Mouse (Mus musculus) embryonic facial prominence, embryonic 12.5 days (tissue): Measurements from ENCODE around the gene Syn2. TPM values are rescaled to one million over a fixed set of nuclear protein-coding genes. Genes with fewer than 3 reads are reported as not detected.

Source experiments
- ATAC-seq: fragments of 200-750 bp; cut with Nextera tagmentation; 2 replicates; pipeline ENCODE4 v1.8.0; 2017; ENCODE audit not compliant: insufficient number of reproducible peaks, insufficient read depth, low FRiP score, low TSS enrichment
- H3K27ac ChIP-seq: fragments of 300-500 bp; sonication (generic); 2 replicates; pipeline ENCODE4 v1.5.1; 2016; ENCODE audit warnings: mild to moderate bottlenecking
- H3K27me3 ChIP-seq: fragments of 300-500 bp; sonication (generic); 2 replicates; pipeline ENCODE4 v1.6.1; 2016; ENCODE audit warnings: mild to moderate bottlenecking, moderate library complexity
- H3K36me3 ChIP-seq: fragments of 300-500 bp; sonication (generic); 2 replicates; pipeline ENCODE4 v1.6.1; 2016; ENCODE audit warnings: mild to moderate bottlenecking
- H3K4me1 ChIP-seq: fragments of 300-500 bp; sonication (generic); 2 replicates; pipeline ENCODE4 v1.6.1; 2016
- H3K4me2 ChIP-seq: fragments of 300-500 bp; sonication (generic); replicated peaks from 2 replicates; pipeline ENCODE4 v1.6.1; 2016; ENCODE audit warnings: mild to moderate bottlenecking, moderate library complexity
- H3K4me3 ChIP-seq: fragments of 300-500 bp; sonication (generic); 2 replicates; pipeline ENCODE4 v1.5.1; 2016; ENCODE audit warnings: mild to moderate bottlenecking
- H3K9ac ChIP-seq: fragments of 300-500 bp; sonication (generic); 2 replicates; pipeline ENCODE4 v1.6.1; 2016; ENCODE audit warnings: mild to moderate bottlenecking, moderate library complexity
- H3K9me3 ChIP-seq: fragments of 300-500 bp; sonication (generic); 2 replicates; pipeline ENCODE4 v1.6.1; 2016; ENCODE audit warnings: mild to moderate bottlenecking, moderate library complexity
- WGBS: fragments of 180-500 bp; shearing (Covaris S2); methylation state at CpG from one replicate; pipeline ENCODE4 v1.1.7; 2016; 5-methylcytosine and 5-hydroxymethylcytosine counted together
- polyA plus RNA-seq: library from polyadenylated mRNA; unstranded; fragments of >200 nt; fragmentation: Nextera tagmentation; extraction: Ambion mirVana; gene quantifications from 2 replicates; pipeline ENCODE4 v1.2.1, GENCODE M21; 2016

The Syn2 gene
- polyA plus RNA-seq, 1 experiment from 2014 or later, result 5.6 TPM

DNA sequence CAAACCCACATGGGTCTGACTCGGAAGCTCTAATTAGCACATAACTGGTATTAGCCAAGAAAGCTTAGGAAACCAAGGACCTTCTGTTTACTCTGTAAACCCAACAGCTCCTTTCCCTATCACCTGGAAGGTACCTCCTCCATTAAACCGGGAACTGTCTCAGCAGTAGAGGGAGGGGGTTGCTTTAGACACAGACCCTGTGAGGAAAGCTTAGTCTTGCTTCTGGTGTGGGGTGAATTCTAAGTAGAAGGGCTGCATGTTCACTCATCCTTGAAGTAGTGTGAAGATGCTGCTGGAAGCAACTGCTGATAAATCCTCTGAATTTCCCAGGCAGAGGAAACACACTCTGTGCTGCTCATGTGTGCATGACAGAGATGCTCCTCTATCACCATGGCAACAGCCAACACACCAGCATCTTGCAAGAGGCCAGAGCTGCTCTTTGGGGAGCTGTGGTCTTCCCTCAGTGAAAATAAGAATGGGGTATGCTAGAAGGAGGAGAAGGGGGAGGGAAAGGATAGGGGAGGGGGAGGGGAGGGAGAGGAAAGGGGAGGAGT lies 8.4 kb upstream of the Syn2 start:
- Histone ChIP-seq H3K9ac (no peak overlapping the region), H3K27me3 (no peaks in the 10 kb centered on the region), H3K27ac (no peak overlapping the region), H3K4me1 (peaks cover 4% of the 10 kb centered on the region; the same call in 1 of the 2 replicates), H3K9me3 (no peaks in the 10 kb centered on the region), H3K4me2 (no peak overlapping the region), H3K4me3 (no peak overlapping the region), H3K36me3 (no peaks in the 10 kb centered on the region)
- WGBS, result 33% methylated on average over 2 of the region's 2 CpGs
- ATAC-seq, result peak; percentile 64; the same call in 1 of the 2 replicates

DNA sequence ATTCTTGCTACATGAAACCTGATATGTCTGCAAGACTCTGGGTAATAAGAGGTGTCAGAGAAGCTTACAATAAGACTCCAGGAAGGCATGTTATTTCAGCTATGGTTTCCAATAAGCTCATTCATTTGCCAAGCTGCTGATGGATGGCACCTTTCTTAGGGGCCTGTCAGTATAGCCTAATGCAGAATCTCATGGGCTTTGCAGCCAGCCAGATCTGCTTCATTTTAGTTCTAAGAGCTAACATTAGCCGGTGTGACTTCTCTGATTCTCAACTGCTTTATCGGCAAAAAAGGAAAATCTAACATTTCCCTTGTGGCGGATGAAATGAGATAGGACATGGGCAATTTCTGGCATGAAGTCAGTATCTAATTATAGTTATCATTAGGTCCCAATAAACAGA lies 7.9 kb upstream of the Syn2 start:
- Histone ChIP-seq H3K4me1 (peaks cover 4% of the 10 kb centered on the region; the same call in 1 of the 2 replicates), H3K27me3 (no peaks in the 10 kb centered on the region), H3K9me3 (no peaks in the 10 kb centered on the region), H3K4me2 (no peak overlapping the region), H3K4me3 (no peak overlapping the region), H3K27ac (no peak overlapping the region), H3K9ac (no peak overlapping the region), H3K36me3 (no peaks in the 10 kb centered on the region)
- 53% methylated on average over 3 of the region's 3 CpGs for WGBS
- no peak; the same call in 1 of the 2 replicates for ATAC-seq

DNA sequence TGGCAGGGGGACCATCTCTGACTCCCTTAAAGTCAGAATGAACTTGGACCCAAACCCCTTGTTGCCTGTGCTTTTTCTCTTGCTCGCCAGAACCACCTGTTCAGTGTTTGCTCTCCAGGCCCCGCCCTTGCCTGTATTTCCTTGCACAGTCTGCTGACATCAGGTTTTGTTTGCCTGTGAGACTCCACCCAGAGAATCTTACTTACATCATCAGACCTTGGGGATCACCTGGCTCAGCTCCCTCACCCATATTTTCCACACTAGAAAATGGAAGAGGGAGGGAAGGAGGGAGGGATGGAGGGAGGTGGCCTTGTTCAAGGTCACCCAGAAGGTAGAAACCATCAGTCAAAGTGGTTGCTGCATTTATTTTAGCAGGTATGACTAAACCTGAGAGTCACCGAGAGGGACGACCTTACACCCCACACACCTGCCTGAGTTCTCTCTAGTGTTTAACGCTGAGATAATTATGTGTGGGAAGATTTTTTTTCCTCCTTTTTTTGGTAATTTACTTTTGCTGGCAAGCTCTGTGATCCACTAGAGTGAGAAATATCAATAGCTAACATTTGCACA lies 7.4 kb upstream of the Syn2 start:
- Histone ChIP-seq H3K36me3 (no peaks in the 10 kb centered on the region), H3K4me2 (no peak overlapping the region), H3K9me3 (no peaks in the 10 kb centered on the region), H3K27me3 (no peaks in the 10 kb centered on the region), H3K9ac (no peak overlapping the region), H3K27ac (no peak overlapping the region), H3K4me1 (peaks cover 4% of the 10 kb centered on the region; the same call in 1 of the 2 replicates), H3K4me3 (no peak overlapping the region)
- 81% methylated on average over 5 of the region's 5 CpGs for WGBS
- ATAC-seq, result no peak

DNA sequence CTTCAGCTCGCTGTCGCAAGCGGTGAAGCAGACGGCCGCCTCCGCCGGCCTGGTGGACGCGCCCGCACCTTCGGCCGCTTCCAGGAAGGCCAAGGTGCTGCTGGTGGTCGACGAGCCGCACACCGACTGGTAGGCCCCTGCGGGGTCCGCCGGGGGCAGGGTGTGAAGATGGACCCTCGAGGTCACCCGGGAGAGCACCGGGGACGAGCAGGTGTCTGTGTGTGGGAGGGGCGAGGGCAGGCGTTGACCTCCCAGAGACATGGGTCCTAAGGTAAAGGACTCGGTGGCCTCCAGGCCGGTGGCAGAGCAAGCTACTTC lies 589 bp downstream of the Syn2 start:
- Histone ChIP-seq H3K27ac (no peak overlapping the region), H3K27me3 (peaks cover 37% of the 10 kb centered on the region), H3K4me2 (peak overlapping the region; percentile 90), H3K9me3 (no peaks in the 10 kb centered on the region), H3K4me1 (0 out of 2 replicates have a peak, but pooled peaks cover 4% of the 10 kb centered on the region), H3K9ac (peak overlapping the region; percentile 51), H3K36me3 (no peaks in the 10 kb centered on the region), H3K4me3 (peak overlapping the region; percentile 61)
- ATAC-seq, result no peak; the same call in 1 of the 2 replicates
- WGBS, result 3% methylated on average over 27 of the region's 27 CpGs

DNA sequence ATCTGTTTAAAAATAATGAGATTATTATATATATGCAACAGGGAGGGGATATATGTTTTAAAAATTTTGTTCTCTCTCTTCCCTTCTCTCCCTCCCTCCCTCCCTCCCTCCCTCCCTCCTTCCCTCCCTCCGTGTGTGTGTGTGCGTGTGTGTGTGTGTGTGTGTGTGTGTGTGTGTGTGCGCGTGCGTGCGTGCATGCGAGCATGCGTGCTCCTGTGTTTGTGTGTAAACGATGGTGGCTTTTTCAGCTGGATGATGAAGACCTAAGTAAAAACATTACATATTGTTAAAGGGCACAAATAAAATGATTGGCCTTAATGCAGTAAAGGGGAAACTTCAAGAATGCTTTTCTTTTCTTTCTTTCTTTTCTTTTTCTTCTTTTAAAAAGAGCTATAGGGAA lies 1.5 kb downstream of the Syn2 start:
- Histone ChIP-seq H3K27me3 (peaks cover 37% of the 10 kb centered on the region), H3K4me3 (no peak overlapping the region), H3K27ac (no peak overlapping the region), H3K9ac (no peak overlapping the region), H3K9me3 (no peaks in the 10 kb centered on the region), H3K4me2 (no peak overlapping the region), H3K4me1 (0 out of 2 replicates have a peak, but pooled peaks cover 4% of the 10 kb centered on the region), H3K36me3 (no peaks in the 10 kb centered on the region)
- 94% methylated on average over 7 of the region's 9 CpGs for WGBS
- ATAC-seq, result no peak

DNA sequence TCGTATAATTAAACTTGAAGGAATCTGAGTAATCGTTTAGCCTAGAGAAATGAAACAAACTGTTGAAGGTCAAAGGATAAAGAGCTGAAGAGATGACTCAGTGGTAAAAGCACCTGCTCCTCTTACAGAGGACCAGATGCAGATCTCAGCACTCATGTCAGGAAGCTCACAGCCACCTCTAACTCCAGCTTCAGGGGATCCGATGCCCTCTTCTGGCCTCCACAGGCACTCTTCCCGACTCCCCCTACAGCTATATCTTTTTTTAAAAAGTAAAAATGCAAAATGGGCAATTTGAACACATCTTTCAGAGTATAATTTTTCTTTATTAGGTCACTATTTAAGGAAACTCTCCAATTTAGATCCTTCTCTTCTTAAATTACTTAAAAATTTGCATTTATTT lies 6.7 kb downstream of the Syn2 start:
- Histone ChIP-seq H3K9me3 (no peaks in the 10 kb centered on the region), H3K4me3 (no peak overlapping the region), H3K4me1 (no peaks in the 10 kb centered on the region), H3K27me3 (peaks cover 12% of the 10 kb centered on the region), H3K36me3 (no peaks in the 10 kb centered on the region), H3K27ac (no peak overlapping the region), H3K9ac (no peak overlapping the region), H3K4me2 (no peak overlapping the region)
- no peak for ATAC-seq
- 51% methylated on average over 4 of the region's 4 CpGs for WGBS

DNA sequence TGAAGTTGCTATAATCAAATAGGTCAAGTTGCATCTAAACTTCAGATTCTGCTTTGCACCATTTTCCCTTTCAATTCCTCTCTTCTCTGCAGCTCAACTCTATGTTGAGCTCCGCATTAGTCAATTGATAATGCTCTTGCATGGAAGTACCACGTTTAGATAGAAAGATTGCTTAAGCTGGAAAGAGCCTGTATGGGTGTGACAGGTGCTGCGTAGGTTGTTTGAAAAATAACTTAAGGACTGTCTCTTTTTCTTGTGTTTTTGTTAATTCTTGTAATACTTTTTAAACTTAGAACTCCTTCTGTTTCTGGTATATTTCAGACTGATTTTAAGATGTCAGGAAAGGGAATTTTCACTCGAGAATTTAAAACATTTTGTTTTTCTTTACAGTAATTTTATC lies 26.5 kb downstream of the Syn2 start:
- Histone ChIP-seq H3K4me3 (no peak overlapping the region), H3K9ac (no peak overlapping the region), H3K9me3 (no peaks in the 10 kb centered on the region), H3K4me2 (no peak overlapping the region), H3K36me3 (no peaks in the 10 kb centered on the region), H3K4me1 (no peaks in the 10 kb centered on the region), H3K27ac (no peak overlapping the region), H3K27me3 (no peaks in the 10 kb centered on the region)
- ATAC-seq, result no peak
- WGBS, result 70% methylated on average over 4 of the region's 4 CpGs

DNA sequence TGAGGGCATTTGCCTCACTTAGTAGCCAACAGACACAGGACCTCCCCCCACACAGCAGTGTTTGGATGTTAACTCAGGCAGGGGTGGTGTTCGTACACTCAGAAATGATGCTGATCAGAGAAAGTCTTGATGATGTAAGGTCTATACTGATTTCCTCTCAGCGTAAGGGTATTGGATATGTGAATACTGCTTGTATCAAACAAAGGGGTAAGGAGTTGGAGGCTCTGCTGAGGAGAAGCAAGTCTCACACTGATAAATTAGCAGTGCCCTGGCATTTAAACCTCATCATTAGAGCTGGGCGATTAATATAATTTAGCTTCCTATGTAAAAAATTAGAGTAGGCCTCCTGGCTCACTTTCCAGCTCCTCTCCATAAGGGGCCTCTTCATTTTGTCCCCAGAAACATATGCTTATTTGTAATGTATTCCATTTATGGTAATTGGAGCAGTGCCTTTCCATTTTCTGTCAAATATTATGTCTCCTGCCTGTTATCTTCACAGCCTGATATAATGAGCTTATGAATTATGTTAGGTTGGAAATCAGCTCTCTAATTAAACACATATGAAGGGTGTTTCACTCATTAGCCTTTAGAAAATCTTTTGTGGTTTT lies 31.3 kb downstream of the Syn2 start:
- no peak for ATAC-seq
- H3K27ac ChIP-seq, result no peak overlapping the region
- H3K4me1 ChIP-seq, result no peaks in the 10 kb centered on the region
- no peak overlapping the region for H3K4me3 ChIP-seq
- H3K36me3 ChIP-seq, result no peaks in the 10 kb centered on the region
- no peak overlapping the region for H3K4me2 ChIP-seq
- no peaks in the 10 kb centered on the region for H3K27me3 ChIP-seq
- WGBS, result 77% methylated on average over 3 of the region's 3 CpGs
- H3K9ac ChIP-seq, result no peak overlapping the region
- no peaks in the 10 kb centered on the region for H3K9me3 ChIP-seq

DNA sequence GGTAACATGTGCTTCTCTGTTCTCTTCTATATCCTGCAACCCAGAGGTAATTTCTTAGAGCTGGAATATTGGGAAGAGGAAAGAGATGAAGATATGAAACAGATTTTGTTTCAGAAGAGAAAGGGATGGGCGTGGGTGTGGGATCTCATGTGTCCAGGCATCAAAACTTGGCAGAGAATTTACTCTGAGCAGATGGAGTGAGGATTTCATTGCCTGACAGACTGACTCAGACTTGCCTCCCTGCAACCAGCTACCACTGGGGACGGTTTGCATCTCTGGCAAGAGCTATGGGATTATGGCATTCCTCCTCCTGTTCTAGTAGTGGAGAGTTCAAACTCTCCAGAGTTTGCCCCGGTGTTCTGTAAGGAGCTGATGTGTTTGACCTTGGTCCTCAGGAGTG lies 34.2 kb downstream of the Syn2 start:
- Histone ChIP-seq H3K27ac (no peak overlapping the region), H3K9ac (no peak overlapping the region), H3K36me3 (no peaks in the 10 kb centered on the region), H3K27me3 (no peaks in the 10 kb centered on the region), H3K4me3 (no peak overlapping the region), H3K9me3 (no peaks in the 10 kb centered on the region), H3K4me1 (no peaks in the 10 kb centered on the region), H3K4me2 (no peak overlapping the region)
- ATAC-seq, result no peak
- 59% methylated on average over 3 of the region's 3 CpGs for WGBS

DNA sequence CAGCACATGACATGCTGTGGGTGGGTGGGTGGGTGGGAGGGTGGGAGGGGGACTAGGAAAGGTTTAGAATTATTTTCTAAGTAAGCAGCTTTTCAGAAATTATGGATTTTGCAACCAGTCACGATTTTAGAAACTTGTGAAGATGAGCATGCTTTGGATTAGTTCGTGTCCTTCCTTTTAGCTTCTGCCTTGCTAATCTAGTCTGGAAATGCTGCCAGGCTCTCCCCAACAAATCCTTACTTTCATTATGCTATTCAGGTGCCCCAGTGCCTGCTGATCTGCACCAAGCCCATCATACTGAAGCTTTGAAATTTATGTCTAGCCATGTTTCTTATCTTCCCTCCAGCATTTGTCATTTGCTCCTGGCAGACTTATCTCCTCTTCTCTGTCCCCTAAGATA lies 34.8 kb downstream of the Syn2 start:
- H3K27ac ChIP-seq, result no peak overlapping the region
- no peaks in the 10 kb centered on the region for H3K27me3 ChIP-seq
- 72% methylated on average over 2 of the region's 2 CpGs for WGBS
- no peaks in the 10 kb centered on the region for H3K9me3 ChIP-seq
- H3K4me1 ChIP-seq, result no peaks in the 10 kb centered on the region
- H3K4me2 ChIP-seq, result no peak overlapping the region
- H3K9ac ChIP-seq, result no peak overlapping the region
- H3K36me3 ChIP-seq, result no peaks in the 10 kb centered on the region
- no peak for ATAC-seq
- no peak overlapping the region for H3K4me3 ChIP-seq

DNA sequence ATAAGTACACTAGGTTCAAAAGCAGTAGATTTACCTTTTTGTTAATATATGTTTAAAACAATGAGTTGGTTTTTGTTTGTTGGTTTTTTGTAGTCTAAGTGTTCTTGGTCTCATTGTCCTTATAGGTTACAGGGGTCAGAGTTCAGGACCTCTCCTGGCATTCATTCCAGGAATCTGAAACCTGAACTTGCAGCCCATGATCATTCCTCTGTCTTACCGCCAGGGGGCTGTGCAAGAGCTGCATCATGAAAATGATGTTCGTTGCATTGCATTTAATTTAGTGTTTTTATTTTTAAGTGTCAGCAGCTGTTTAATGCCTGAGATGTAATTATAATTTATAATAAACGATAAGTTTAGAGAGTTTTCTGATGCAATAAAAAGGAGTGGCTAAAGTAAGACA lies 40.1 kb downstream of the Syn2 start:
- H3K4me1 ChIP-seq, result no peaks in the 10 kb centered on the region
- H3K36me3 ChIP-seq, result no peaks in the 10 kb centered on the region
- no peaks in the 10 kb centered on the region for H3K9me3 ChIP-seq
- no peak overlapping the region for H3K4me2 ChIP-seq
- no peak overlapping the region for H3K4me3 ChIP-seq
- H3K27ac ChIP-seq, result no peak overlapping the region
- no peak for ATAC-seq
- no peaks in the 10 kb centered on the region for H3K27me3 ChIP-seq
- WGBS, result 40% methylated on average over 3 of the region's 3 CpGs
- H3K9ac ChIP-seq, result no peak overlapping the region

DNA sequence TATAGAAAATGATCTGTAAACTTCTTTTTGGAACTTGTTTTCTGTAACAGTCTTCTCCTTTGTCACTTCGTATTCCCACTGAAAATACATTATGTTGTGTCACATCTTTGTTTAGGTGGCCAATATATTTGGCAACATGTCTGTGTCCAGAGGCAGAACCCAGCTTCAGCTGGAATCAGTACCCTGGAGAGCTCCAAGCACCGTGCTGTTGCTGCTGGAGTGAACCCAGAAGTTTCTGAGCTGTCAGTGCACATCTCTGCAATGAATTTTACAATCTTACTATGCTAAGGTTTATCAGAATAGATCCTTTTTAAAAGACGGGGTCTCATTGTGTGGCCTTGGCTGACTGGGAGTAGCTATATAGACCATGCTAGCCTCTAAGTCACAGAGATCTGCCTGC lies 44.1 kb downstream of the Syn2 start:
- Histone ChIP-seq H3K27me3 (no peaks in the 10 kb centered on the region), H3K36me3 (no peaks in the 10 kb centered on the region), H3K4me1 (no peaks in the 10 kb centered on the region), H3K4me2 (no peak overlapping the region), H3K27ac (no peak overlapping the region), H3K9me3 (no peaks in the 10 kb centered on the region), H3K4me3 (no peak overlapping the region), H3K9ac (no peak overlapping the region)
- ATAC-seq, result no peak
- 34% methylated on average over 3 of the region's 3 CpGs for WGBS
